In genomic region chr1:63178308-63178707, GRCm38 (mm10) we compare ENCODE assay signal across 10 mouse cellular contexts. TPM values are rescaled to one million over a fixed set of nuclear protein-coding genes. Genes with fewer than 3 reads are reported as not detected.
DNase-seq lines count a peak whose midpoint lies in the region; ATAC-seq and TF ChIP-seq lines count a peak whose summit lies in the region.
"Had no signal": no experiment of that assay in that cellular context is flagged by ENCODE, and none has a peak within 500 bp of the region (broad histone marks: within the 10 kb centered on the region; RNA-seq: fewer than 3 reads in every experiment).

No protein-coding gene starts in this region.

- WGBS in heart, embryonic 10.5 days, result 70% methylated on average over 3 of the region's 3 CpGs
- WGBS in heart, adult 2 months, result 55% methylated on average over 3 of the region's 3 CpGs
- WGBS in hindbrain, embryonic 12.5 days, result 82% methylated on average over 3 of the region's 3 CpGs
- 70% methylated on average over 3 of the region's 3 CpGs for WGBS in midbrain, embryonic 11.5 days

- no peak for DNase-seq in heart, embryonic 10.5 days (ENCODE audit: low spot score)
- no peak for DNase-seq in heart, adult 2 months
- DNase-seq in midbrain, embryonic 11.5 days (ENCODE audit: low spot score, missing footprints), result no peak
- DNase-seq in left cerebral cortex, adult 11 months (ENCODE audit: low spot score), result no peak
- no peak for DNase-seq in adrenal gland, adult 2 months

- intact Hi-C loops in heart, adult 2 months (cut with DNase I), result no loop called here

- peaks cover 19% of the 10 kb centered on the region for H3K4me1 ChIP-seq in heart, embryonic 10.5 days
- peaks cover 4% of the 10 kb centered on the region for H3K4me1 ChIP-seq in heart, adult 2 months (ENCODE audit: control insufficient read depth, insufficient read depth, low read length)
- no peaks in the 10 kb centered on the region for H3K4me1 ChIP-seq in ES-Bruce4 (ENCODE audit: control insufficient read depth, insufficient read depth, low read length)
- peaks cover 21% of the 10 kb centered on the region for H3K4me1 ChIP-seq in hindbrain, embryonic 12.5 days
- H3K4me1 ChIP-seq in midbrain, embryonic 11.5 days (ENCODE audit: control insufficient read depth, insufficient read depth, low read length), result peaks cover 17% of the 10 kb centered on the region

- peak overlapping the region; percentile 93; the same call in 1 of the 2 replicates for H3K27ac ChIP-seq in heart, embryonic 10.5 days
- no peak overlapping the region for H3K27ac ChIP-seq in heart, adult 2 months
- peak overlapping the region; percentile 70; the same call in 1 of the 2 replicates for H3K27ac ChIP-seq in ES-Bruce4 (ENCODE audit: insufficient read depth, low read length)
- no peak overlapping the region for H3K27ac ChIP-seq in hindbrain, embryonic 12.5 days
- H3K27ac ChIP-seq in midbrain, embryonic 11.5 days (ENCODE audit: low read depth, low read length), result no peak overlapping the region

- peaks cover 4% of the 10 kb centered on the region for H3K79me2 ChIP-seq in heart, adult 2 months (replicated peaks; ENCODE audit: control insufficient read depth, insufficient read depth, low read length)

- no peak overlapping the region for H3K9ac ChIP-seq in heart, adult 2 months (ENCODE audit: low read depth, low read length)
- peak overlapping the region; percentile 99 for H3K9ac ChIP-seq in ES-Bruce4 (ENCODE audit: low read depth, poor library complexity, severe bottlenecking)
- H3K9ac ChIP-seq in hindbrain, embryonic 12.5 days, result no peak overlapping the region
- no peak overlapping the region for H3K9ac ChIP-seq in midbrain, embryonic 11.5 days (ENCODE audit: low read length)

- TF ChIP-seq CTCF in heart, adult 2 months (IDR thresholded peaks at IDR 0.05), result no peak
- no peak for TF ChIP-seq CTCF in ES-Bruce4 (IDR thresholded peaks at IDR 0.05; ENCODE audit: low read depth, low read length)

- H3K4me3 ChIP-seq in heart, embryonic 10.5 days, result peak overlapping the region; percentile 92; the same call in 1 of the 2 replicates
- H3K4me3 ChIP-seq in heart, adult 2 months, result no peak overlapping the region
- H3K4me3 ChIP-seq in ES-Bruce4 (ENCODE audit: low read depth, low read length), result peak overlapping the region; percentile 38
- peak overlapping the region; percentile 62 for H3K4me3 ChIP-seq in hindbrain, embryonic 12.5 days
- H3K4me3 ChIP-seq in midbrain, embryonic 11.5 days (ENCODE audit: low read depth, low read length), result 0 out of 2 replicates have a peak overlapping the region, but pooled peaks have one; percentile 90

- TF ChIP-seq POLR2A in heart, adult 2 months (IDR thresholded peaks at IDR 0.05; ENCODE audit: insufficient read depth, low read depth, low read length), result no peak
- TF ChIP-seq POLR2A in ES-Bruce4 (IDR thresholded peaks at IDR 0.05; ENCODE audit: insufficient read depth, low read length), result no peak

- H3K36me3 ChIP-seq in heart, embryonic 10.5 days, result peaks cover 29% of the 10 kb centered on the region
- peaks cover 27% of the 10 kb centered on the region for H3K36me3 ChIP-seq in heart, adult 2 months (ENCODE audit: control insufficient read depth, insufficient read depth, low read length)
- peaks cover 34% of the 10 kb centered on the region for H3K36me3 ChIP-seq in ES-Bruce4 (ENCODE audit: control insufficient read depth, insufficient read depth, low read length, poor library complexity, severe bottlenecking)
- H3K36me3 ChIP-seq in hindbrain, embryonic 12.5 days, result peaks cover 23% of the 10 kb centered on the region
- peaks cover 3% of the 10 kb centered on the region for H3K36me3 ChIP-seq in midbrain, embryonic 11.5 days (ENCODE audit: control insufficient read depth, insufficient read depth, low read length)

- H3K9me3 ChIP-seq in heart, embryonic 10.5 days, result no peaks in the 10 kb centered on the region
- H3K9me3 ChIP-seq in ES-Bruce4 (replicated peaks; ENCODE audit: control insufficient read depth, insufficient read depth, low read length, poor library complexity, severe bottlenecking), result no peaks in the 10 kb centered on the region
- H3K9me3 ChIP-seq in hindbrain, embryonic 12.5 days (replicated peaks), result no peaks in the 10 kb centered on the region
- no peaks in the 10 kb centered on the region for H3K9me3 ChIP-seq in midbrain, embryonic 11.5 days (ENCODE audit: control insufficient read depth, low read length)

- no peaks in the 10 kb centered on the region for H3K27me3 ChIP-seq in heart, embryonic 10.5 days (ENCODE audit: insufficient read depth, poor library complexity, severe bottlenecking)
- no peaks in the 10 kb centered on the region for H3K27me3 ChIP-seq in heart, adult 2 months (ENCODE audit: control insufficient read depth, insufficient read depth, low read length)
- H3K27me3 ChIP-seq in ES-Bruce4 (ENCODE audit: control insufficient read depth, insufficient read depth, low read length, poor library complexity, severe bottlenecking), result no peaks in the 10 kb centered on the region
- H3K27me3 ChIP-seq in hindbrain, embryonic 12.5 days, result no peaks in the 10 kb centered on the region
- H3K27me3 ChIP-seq in midbrain, embryonic 11.5 days (ENCODE audit: control insufficient read depth, insufficient read depth, low read length), result no peaks in the 10 kb centered on the region

- peak overlapping the region; percentile 77 for H3K4me2 ChIP-seq in hindbrain, embryonic 12.5 days (replicated peaks)
- peak overlapping the region; percentile 83; the same call in 1 of the 2 replicates for H3K4me2 ChIP-seq in midbrain, embryonic 11.5 days

- no peak for TF ChIP-seq EP300 in heart, adult 2 months (IDR thresholded peaks at IDR 0.05; ENCODE audit: insufficient read depth, low read depth, low read length)
- no peak for TF ChIP-seq EP300 in ES-Bruce4 (IDR thresholded peaks at IDR 0.05; ENCODE audit: insufficient read depth, low read depth, low read length)

- no peak for ATAC-seq in hindbrain, embryonic 12.5 days (ENCODE audit: low FRiP score)
- ATAC-seq in midbrain, embryonic 11.5 days (ENCODE audit: low FRiP score), result no peak
- ATAC-seq in megakaryocyte-erythroid progenitor cell, adult 5-6 weeks (replicated peaks; ENCODE audit: low FRiP score, low TSS enrichment, poor library complexity, severe bottlenecking), result no peak
- ATAC-seq: CD4-positive, CD25-positive, alpha-beta regulatory T cell, adult 4 months had no signal

RNA-seq across cellular contexts. Expression of gene Ndufs1, which starts 1.7 kb away (rescaled TPM):
- polyA plus RNA-seq in heart, embryonic 10.5 days (2016; fragmentation: Nextera tagmentation; extraction: Ambion mirVana), result 223 and 344 TPM in 2 replicates
- 100 to 1,000 TPM; 746 to 840 TPM for total RNA-seq in heart, adult 2 months (2021)
- polyA plus RNA-seq in heart, adult 2 months (2012; rRNA removed), result 295 and 563 TPM in 2 replicates
- 106 and 110 TPM in 2 replicates for polyA plus RNA-seq in ES-Bruce4 (2011; ENCODE audit: insufficient read depth, insufficient read length, low read depth, missing spikeins)
- 124 and 133 TPM in 2 replicates for polyA plus RNA-seq in hindbrain, embryonic 12.5 days (2016; fragmentation: Nextera tagmentation; extraction: Ambion mirVana)
- polyA plus RNA-seq in midbrain, embryonic 11.5 days (2014; fragmentation: Nextera tagmentation; extraction: Ambion mirVana), result 138 and 152 TPM in 2 replicates
- total RNA-seq in adrenal gland, adult 2 months (2021), result 100 to 1,000 TPM; 280 TPM
- 21.5 and 22.0 TPM in 2 replicates for polyA plus RNA-seq in adrenal gland, adult 2 months (2012; rRNA removed)
- 147 and 151 TPM in 2 replicates for total RNA-seq in megakaryocyte-erythroid progenitor cell, adult 5-6 weeks (2014; fragmentation: Nextera tagmentation)
- 242 and 260 TPM in 2 replicates for total RNA-seq in megakaryocyte-erythroid progenitor cell, adult 5-6 weeks (2017)

RNA-seq across cellular contexts. Expression of gene Eef1b2, which starts 1.7 kb away (rescaled TPM):
- polyA plus RNA-seq in heart, embryonic 10.5 days (2016; fragmentation: Nextera tagmentation; extraction: Ambion mirVana), result 410 and 531 TPM in 2 replicates
- total RNA-seq in heart, adult 2 months (2021), result 100 to 1,000 TPM; 414 to 481 TPM
- 149 and 190 TPM in 2 replicates for polyA plus RNA-seq in heart, adult 2 months (2012; rRNA removed)
- 2,024 and 2,095 TPM in 2 replicates for polyA plus RNA-seq in ES-Bruce4 (2011; ENCODE audit: insufficient read depth, insufficient read length, low read depth, missing spikeins)
- 351 and 383 TPM in 2 replicates for polyA plus RNA-seq in hindbrain, embryonic 12.5 days (2016; fragmentation: Nextera tagmentation; extraction: Ambion mirVana)
- 465 and 509 TPM in 2 replicates for polyA plus RNA-seq in midbrain, embryonic 11.5 days (2014; fragmentation: Nextera tagmentation; extraction: Ambion mirVana)
- total RNA-seq in adrenal gland, adult 2 months (2021), result 100 to 1,000 TPM; 456 to 691 TPM
- 195 and 300 TPM in 2 replicates for polyA plus RNA-seq in adrenal gland, adult 2 months (2012; rRNA removed)
- total RNA-seq in megakaryocyte-erythroid progenitor cell, adult 5-6 weeks (2014; fragmentation: Nextera tagmentation), result 1,764 and 1,902 TPM in 2 replicates
- total RNA-seq in megakaryocyte-erythroid progenitor cell, adult 5-6 weeks (2017), result 3,394 and 4,141 TPM in 2 replicates

RNA-seq across cellular contexts. Expression of gene Gpr1, which starts 36.0 kb away (rescaled TPM):
- polyA plus RNA-seq in heart, embryonic 10.5 days (2016; fragmentation: Nextera tagmentation; extraction: Ambion mirVana), result 0.15 and 0.34 TPM in 2 replicates
- total RNA-seq in heart, adult 2 months (2021), result under 1 TPM; 0.16 to 0.50 TPM
- 0.31 and 0.88 TPM in 2 replicates for polyA plus RNA-seq in heart, adult 2 months (2012; rRNA removed)
- 0.35 and 0.61 TPM in 2 replicates for polyA plus RNA-seq in ES-Bruce4 (2011; ENCODE audit: insufficient read depth, insufficient read length, low read depth, missing spikeins)
- 0.20 and 0.21 TPM in 2 replicates for polyA plus RNA-seq in hindbrain, embryonic 12.5 days (2016; fragmentation: Nextera tagmentation; extraction: Ambion mirVana)
- 0.08 and 0.22 TPM in 2 replicates for polyA plus RNA-seq in midbrain, embryonic 11.5 days (2014; fragmentation: Nextera tagmentation; extraction: Ambion mirVana)
- total RNA-seq in adrenal gland, adult 2 months (2021), result under 1 TPM; 0.28 to 0.40 TPM
- 0.10 and 0.12 TPM in 2 replicates for polyA plus RNA-seq in adrenal gland, adult 2 months (2012; rRNA removed)
- not detected in 2 replicates for total RNA-seq in megakaryocyte-erythroid progenitor cell, adult 5-6 weeks (2014; fragmentation: Nextera tagmentation)
- total RNA-seq in megakaryocyte-erythroid progenitor cell, adult 5-6 weeks (2017), result not detected in 2 replicates
- total RNA-seq: common myeloid progenitor, adult 5-6 weeks had no signal
- polyA plus RNA-seq: CD4-positive, CD25-positive, alpha-beta regulatory T cell, adult 4 months had no signal

Comparison
In these comparisons a context has a peak if more than half of its experiments do, and no peak if none do; other contexts are left out.
1. H3K27ac ChIP-seq: peak in heart, embryonic 10.5 days (single experiment) and ES-Bruce4 (single experiment); none in heart, adult 2 months (single experiment), hindbrain, embryonic 12.5 days (single experiment) and midbrain, embryonic 11.5 days (single experiment).